Mouse (Mus musculus) thymus, adult 2 months (tissue): ENCODE measurements around the gene Trim62.

ENCODE experiments used
- CTCF ChIP-seq: fragments of 200-500 bp; IDR thresholded peaks from 2 replicates; pipeline ENCODE4 v1.5.1; 2012; ENCODE audit warnings: mild to moderate bottlenecking, control low read depth, low read length, moderate library complexity, borderline replicate concordance; ENCODE audit not compliant: control insufficient read depth, poor library complexity, insufficient read depth; ENCODE audit errors: extremely low read depth
- POLR2A ChIP-seq: fragments of 200-500 bp; IDR thresholded peaks from 2 replicates; pipeline ENCODE4 v1.6.1; 2012; ENCODE audit warnings: mild to moderate bottlenecking, low read length, control low read depth, moderate library complexity; ENCODE audit not compliant: control insufficient read depth, poor library complexity, insufficient read depth; ENCODE audit errors: extremely low read depth

DNA sequence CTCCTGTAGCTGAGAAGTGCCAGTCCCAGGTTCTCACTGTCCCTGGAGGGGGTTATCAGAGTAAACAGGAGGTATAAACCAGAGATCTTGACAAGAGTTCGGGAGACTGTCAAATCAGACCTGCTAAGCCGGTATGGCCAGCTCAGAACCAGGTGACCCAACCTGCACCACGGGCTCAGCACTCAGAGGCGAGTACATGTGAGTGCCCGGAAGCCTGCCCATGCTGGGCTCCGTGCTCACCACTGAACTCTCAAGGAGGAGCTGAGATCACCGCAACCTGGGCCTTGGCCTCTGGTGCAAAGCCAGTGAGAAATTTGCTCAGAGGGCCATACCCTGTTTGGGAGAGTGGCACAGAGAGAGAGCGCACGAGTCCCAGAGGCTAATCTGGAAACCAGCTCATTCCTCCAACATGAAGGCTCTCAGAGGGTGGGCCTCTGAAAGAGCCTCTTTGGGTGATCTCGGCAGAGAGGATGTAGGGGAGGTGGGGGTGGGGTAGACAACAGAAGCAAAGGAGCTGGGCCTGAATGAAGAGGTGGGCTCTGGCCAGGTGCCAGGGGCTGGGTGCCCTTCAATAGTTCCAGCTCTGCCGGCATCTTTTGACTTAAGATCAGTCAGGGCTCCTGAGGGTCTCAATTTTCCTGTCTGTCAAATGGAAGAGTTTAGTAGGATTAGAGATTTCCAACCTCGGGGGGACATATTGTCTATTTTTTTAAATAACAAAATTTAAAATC is 24.0 kb downstream of the Trim62 start:
- TF ChIP-seq CTCF (no peak), POLR2A (no peak)
